Mouse (Mus musculus) heart, postnatal 36 days (tissue): Measurements from ENCODE around the gene Tac2. TPM values are rescaled to one million over a fixed set of nuclear protein-coding genes. Genes with fewer than 3 reads are reported as not detected.
A peak's percentile ranks its signal among the peaks of the same experiment; 100 is the strongest.

ENCODE experiments used
- DNase-seq, 2 experiments: peaks; one replicate each; pipeline ENCODE4 v3.0.0; 2021 to 2022
- intact Hi-C: fragments of 180-260 bp; cut with DNase I; formaldehyde crosslinking; loops from one replicate; pipeline ENCODE4 v1.15.1; 2025
- total RNA-seq, 2 experiments: library from RNA; stranded (reverse); gene quantifications; 2 replicates each; pipeline ENCODE4 v1.2.3; 2021

Gene Tac2
- not detected for total RNA-seq

- intact Hi-C loops = no loop called here
- no peak for DNase-seq
Observed at GRCm38 (mm10) chr10:127724178-127724577, at the start of gene Tac2. Gene Tac2, plus strand, starts transcription at chr10:127724478.

- peak; percentile 86 to 90 for DNase-seq
- intact Hi-C loops = loop anchor here (5.0 kb wide), 2 partner anchors 108 to 332 kb away; partner anchors contain the start of gene Hsd17b6
Observed at GRCm38 (mm10) chr10:127674794-127675522, 49.3 kb upstream of the Tac2 start.

- intact Hi-C loops = loop anchor here (5.0 kb wide), 2 partner anchors 109 to 331 kb away; partner anchors contain the start of gene Hsd17b6
- no peak for DNase-seq
Observed at GRCm38 (mm10) chr10:127675859-127676398, 48.3 kb upstream of the Tac2 start.

GRCm38 (mm10) chr10:127676691-127677548 lies 47.4 kb upstream of the Tac2 start:
- DNase-seq = peak; percentile 89 to 90
- intact Hi-C loops = loop anchor here (5.0 kb wide), 2 partner anchors 110 to 330 kb away; partner anchors contain the start of gene Hsd17b6

GRCm38 (mm10) chr10:127677591-127678336 lies 46.5 kb upstream of the Tac2 start:
- intact Hi-C loops = loop anchor here (5.0 kb wide), 2 partner anchors 110 to 330 kb away; partner anchors contain the start of gene Hsd17b6

GRCm38 (mm10) chr10:127679208-127679607 lies 45.1 kb upstream of the Tac2 start:
- intact Hi-C loops = loop anchor here (5.0 kb wide), 2 partner anchors 112 to 328 kb away; partner anchors contain the start of gene Hsd17b6
- DNase-seq = no peak

More at GRCm38 (mm10) chr10:127677591-127678336, 46.5 kb upstream of the Tac2 start:
- peak in 1 of 2 experiments; percentile 47 for DNase-seq

- intact Hi-C loops = loop anchor here (5.0 kb wide), 2 partner anchors 113 to 327 kb away; partner anchors contain the start of gene Hsd17b6
- DNase-seq = no peak
Observed at GRCm38 (mm10) chr10:127679881-127680280, 44.4 kb upstream of the Tac2 start.

- intact Hi-C loops = no loop called here
- no peak for DNase-seq
Observed at GRCm38 (mm10) chr10:127682886-127683285, 41.4 kb upstream of the Tac2 start.

GRCm38 (mm10) chr10:127691053-127691452 lies 33.2 kb upstream of the Tac2 start:
- DNase-seq = no peak
- intact Hi-C loops = no loop called here

GRCm38 (mm10) chr10:127694636-127695035 lies 29.6 kb upstream of the Tac2 start:
- peak in 1 of 2 experiments; percentile 17 for DNase-seq
- intact Hi-C loops = loop anchor here (2.0 kb wide), 2 partner anchors 40 to 242 kb away; no protein-coding TSS in a partner anchor

- intact Hi-C loops = loop anchor here (2.0 kb wide), 2 partner anchors 39 to 241 kb away; no protein-coding TSS in a partner anchor
- DNase-seq = no peak
Observed at GRCm38 (mm10) chr10:127695775-127696174, 28.5 kb upstream of the Tac2 start.

GRCm38 (mm10) chr10:127698966-127699365 lies 25.3 kb upstream of the Tac2 start:
- intact Hi-C loops = no loop called here
- no peak for DNase-seq

- no peak for DNase-seq
- intact Hi-C loops = no loop called here
Observed at GRCm38 (mm10) chr10:127703299-127703698, 21.0 kb upstream of the Tac2 start.

GRCm38 (mm10) chr10:127704293-127704692 lies 20.0 kb upstream of the Tac2 start:
- intact Hi-C loops = no loop called here
- no peak for DNase-seq

GRCm38 (mm10) chr10:127704766-127705220 lies 19.5 kb upstream of the Tac2 start, which contains the start of gene Myo1a:
Gene Myo1a, plus strand, starts transcription at chr10:127705170.
- intact Hi-C loops = no loop called here
- DNase-seq = no peak

- intact Hi-C loops = no loop called here
- DNase-seq = no peak
Observed at GRCm38 (mm10) chr10:127705783-127706182, 18.5 kb upstream of the Tac2 start.

GRCm38 (mm10) chr10:127707721-127708120 lies 16.6 kb upstream of the Tac2 start:
- peak; percentile 25 to 40 for DNase-seq
- intact Hi-C loops = no loop called here

GRCm38 (mm10) chr10:127708850-127709370 lies 15.4 kb upstream of the Tac2 start:
- DNase-seq = no peak
- intact Hi-C loops = no loop called here

- intact Hi-C loops = no loop called here
- DNase-seq = no peak
Observed at GRCm38 (mm10) chr10:127710331-127710730, 13.9 kb upstream of the Tac2 start.
